Mouse (Mus musculus) embryonic fibroblast, embryonic 13.5 days (primary cell): Measurements from ENCODE around the gene Cul7.
A peak's percentile ranks its signal among the peaks of the same experiment; 100 is the strongest.

Experiments used
- CTCF ChIP-seq: IDR thresholded peaks from 2 replicates; pipeline ENCODE4 v1.5.1; 2011; ENCODE audit warnings: mild to moderate bottlenecking, control low read depth, low read length, moderate library complexity, borderline replicate concordance; ENCODE audit not compliant: insufficient read depth
- POLR2A ChIP-seq: IDR thresholded peaks from 2 replicates; pipeline ENCODE4 v1.6.1; 2011; ENCODE audit warnings: low read depth, mild to moderate bottlenecking, control low read depth, low read length, moderate library complexity

DNA sequence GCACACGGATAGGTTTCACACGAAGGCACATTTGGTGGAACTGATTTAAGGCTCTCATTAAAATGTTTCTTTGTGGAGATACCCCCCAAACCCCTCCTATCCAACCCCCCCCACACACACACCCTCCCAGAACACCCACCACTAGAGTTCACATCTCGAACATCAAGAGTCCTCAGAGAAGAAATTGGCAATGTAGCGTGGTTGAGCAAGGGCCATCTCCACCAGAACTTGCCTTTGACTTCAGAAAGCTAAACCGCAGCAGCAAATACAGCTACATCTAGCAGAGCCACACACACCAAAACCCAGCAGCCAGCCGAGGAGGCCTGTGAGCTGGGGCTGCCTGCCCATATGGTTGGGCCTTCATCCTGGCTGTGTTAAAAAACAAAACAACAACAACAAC, 22.7 kb upstream of the Cul7 start:
- 0 out of 2 replicates have a peak, but pooled peaks have one; percentile 24 for TF ChIP-seq POLR2A
- TF ChIP-seq CTCF = no peak
